Mouse (Mus musculus): ENCODE data around the gene Gjb4. TPM values are rescaled to one million over a fixed set of nuclear protein-coding genes. Genes with fewer than 3 reads are reported as not detected.
A peak's percentile ranks its signal among the peaks of the same experiment; 100 is the strongest.

Gene Gjb4
- not detected in 2 replicates for polyA plus RNA-seq (2016; fragmentation: Nextera tagmentation; extraction: Ambion mirVana)

GRCm38 (mm10) chr4:127353951-127354438, at the start of gene Gjb4:
Gene Gjb4 (minus strand): TSS chr4:127354081.
- peaks cover 19% of the 10 kb centered on the region; the same call in 1 of the 2 replicates for H3K27me3 ChIP-seq (ENCODE audit: insufficient read depth, poor library complexity, severe bottlenecking)
- no peak for DNase-seq (ENCODE audit: low spot score)
- H3K9me3 ChIP-seq, result no peaks in the 10 kb centered on the region
- no peak within 1 kb of the TSS for H3K4me3 ChIP-seq
- 60% methylated on average over 8 of the region's 8 CpGs for WGBS
- no peaks in the 10 kb centered on the region for H3K36me3 ChIP-seq
- peak within 1 kb of the TSS; percentile 30 for H3K27ac ChIP-seq
- peaks cover 37% of the 10 kb centered on the region for H3K4me1 ChIP-seq

- DNase-seq (ENCODE audit: low spot score), result no peak
- Histone ChIP-seq H3K36me3 (no peaks in the 10 kb centered on the region), H3K4me1 (no peaks in the 10 kb centered on the region), H3K27ac (no peak overlapping the region), H3K27me3 (ENCODE audit: insufficient read depth, poor library complexity, severe bottlenecking) (peaks cover 13% of the 10 kb centered on the region), H3K9me3 (no peaks in the 10 kb centered on the region), H3K4me3 (no peak overlapping the region)
- 56% methylated on average over 3 of the region's 3 CpGs for WGBS
Measured at GRCm38 (mm10) chr4:127402614-127403013, 48.7 kb upstream of the Gjb4 start.

GRCm38 (mm10) chr4:127402166-127402565, 48.3 kb upstream of the Gjb4 start:
- peaks cover 13% of the 10 kb centered on the region for H3K27me3 ChIP-seq (ENCODE audit: insufficient read depth, poor library complexity, severe bottlenecking)
- no peak for DNase-seq (ENCODE audit: low spot score)
- H3K9me3 ChIP-seq, result no peaks in the 10 kb centered on the region
- H3K4me3 ChIP-seq, result no peak overlapping the region
- H3K27ac ChIP-seq, result no peak overlapping the region
- H3K4me1 ChIP-seq, result no peaks in the 10 kb centered on the region
- WGBS, result 68% methylated on average over 4 of the region's 4 CpGs
- H3K36me3 ChIP-seq, result no peaks in the 10 kb centered on the region

GRCm38 (mm10) chr4:127400165-127401145, 46.6 kb upstream of the Gjb4 start:
- WGBS, result 35% methylated on average over 11 of the region's 11 CpGs
- peaks cover 13% of the 10 kb centered on the region for H3K27me3 ChIP-seq (ENCODE audit: insufficient read depth, poor library complexity, severe bottlenecking)
- H3K36me3 ChIP-seq, result no peaks in the 10 kb centered on the region
- no peaks in the 10 kb centered on the region for H3K4me1 ChIP-seq
- H3K27ac ChIP-seq, result no peak overlapping the region
- no peak for DNase-seq (ENCODE audit: low spot score)
- H3K9me3 ChIP-seq, result no peaks in the 10 kb centered on the region
- no peak overlapping the region for H3K4me3 ChIP-seq

GRCm38 (mm10) chr4:127395591-127395990, 41.7 kb upstream of the Gjb4 start:
- Histone ChIP-seq H3K27ac (no peak overlapping the region), H3K4me1 (no peaks in the 10 kb centered on the region), H3K4me3 (no peak overlapping the region), H3K9me3 (no peaks in the 10 kb centered on the region), H3K36me3 (no peaks in the 10 kb centered on the region), H3K27me3 (ENCODE audit: insufficient read depth, poor library complexity, severe bottlenecking) (peaks cover 5% of the 10 kb centered on the region)
- no peak for DNase-seq (ENCODE audit: low spot score)
- WGBS, result 65% methylated on average over 4 of the region's 4 CpGs

- DNase-seq (ENCODE audit: low spot score), result no peak
- H3K4me3 ChIP-seq, result no peak overlapping the region
- no peaks in the 10 kb centered on the region for H3K27me3 ChIP-seq (ENCODE audit: insufficient read depth, poor library complexity, severe bottlenecking)
- no peak overlapping the region for H3K27ac ChIP-seq
- H3K9me3 ChIP-seq, result no peaks in the 10 kb centered on the region
- no peaks in the 10 kb centered on the region for H3K4me1 ChIP-seq
- WGBS, result 64% methylated on average over 13 of the region's 13 CpGs
- no peaks in the 10 kb centered on the region for H3K36me3 ChIP-seq
Measured at GRCm38 (mm10) chr4:127389645-127390044, 35.8 kb upstream of the Gjb4 start.

- DNase-seq (ENCODE audit: low spot score), result no peak
- Histone ChIP-seq H3K27ac (no peak overlapping the region), H3K4me3 (no peak overlapping the region), H3K27me3 (ENCODE audit: insufficient read depth, poor library complexity, severe bottlenecking) (no peaks in the 10 kb centered on the region), H3K9me3 (no peaks in the 10 kb centered on the region), H3K36me3 (no peaks in the 10 kb centered on the region), H3K4me1 (peaks cover 20% of the 10 kb centered on the region)
- WGBS, result 35% methylated on average over 4 of the region's 4 CpGs
Measured at GRCm38 (mm10) chr4:127377344-127377743, 23.5 kb upstream of the Gjb4 start.

GRCm38 (mm10) chr4:127375541-127376177, 21.8 kb upstream of the Gjb4 start:
- peaks cover 28% of the 10 kb centered on the region for H3K4me1 ChIP-seq
- no peaks in the 10 kb centered on the region for H3K36me3 ChIP-seq
- no peaks in the 10 kb centered on the region for H3K9me3 ChIP-seq
- 70% methylated on average over 17 of the region's 17 CpGs for WGBS
- DNase-seq (ENCODE audit: low spot score), result no peak
- H3K27me3 ChIP-seq (ENCODE audit: insufficient read depth, poor library complexity, severe bottlenecking), result no peaks in the 10 kb centered on the region
- H3K4me3 ChIP-seq, result no peak overlapping the region
- 0 out of 2 replicates have a peak overlapping the region, but pooled peaks have one; percentile 10 for H3K27ac ChIP-seq

- WGBS, result 82% methylated on average over 4 of the region's 4 CpGs
- DNase-seq (ENCODE audit: low spot score), result no peak
- no peaks in the 10 kb centered on the region for H3K27me3 ChIP-seq (ENCODE audit: insufficient read depth, poor library complexity, severe bottlenecking)
- no peak overlapping the region for H3K4me3 ChIP-seq
- H3K4me1 ChIP-seq, result peaks cover 28% of the 10 kb centered on the region
- no peaks in the 10 kb centered on the region for H3K9me3 ChIP-seq
- H3K36me3 ChIP-seq, result no peaks in the 10 kb centered on the region
- H3K27ac ChIP-seq, result no peak overlapping the region
Measured at GRCm38 (mm10) chr4:127374645-127375044, 20.8 kb upstream of the Gjb4 start.

- Histone ChIP-seq H3K36me3 (no peaks in the 10 kb centered on the region), H3K4me1 (peaks cover 36% of the 10 kb centered on the region), H3K9me3 (no peaks in the 10 kb centered on the region), H3K27me3 (ENCODE audit: insufficient read depth, poor library complexity, severe bottlenecking) (peaks cover 8% of the 10 kb centered on the region; the same call in 1 of the 2 replicates), H3K4me3 (no peak overlapping the region), H3K27ac (no peak overlapping the region)
- DNase-seq (ENCODE audit: low spot score), result no peak
- WGBS, result 52% methylated on average over 8 of the region's 8 CpGs
Measured at GRCm38 (mm10) chr4:127373491-127373890, 19.6 kb upstream of the Gjb4 start.

GRCm38 (mm10) chr4:127371546-127371945, 17.7 kb upstream of the Gjb4 start:
- H3K4me1 ChIP-seq, result peaks cover 43% of the 10 kb centered on the region
- H3K36me3 ChIP-seq, result no peaks in the 10 kb centered on the region
- 61% methylated on average over 5 of the region's 5 CpGs for WGBS
- peaks cover 8% of the 10 kb centered on the region; the same call in 1 of the 2 replicates for H3K27me3 ChIP-seq (ENCODE audit: insufficient read depth, poor library complexity, severe bottlenecking)
- no peak for DNase-seq (ENCODE audit: low spot score)
- H3K9me3 ChIP-seq, result no peaks in the 10 kb centered on the region
- no peak overlapping the region for H3K4me3 ChIP-seq
- H3K27ac ChIP-seq, result 0 out of 2 replicates have a peak overlapping the region, but pooled peaks have one; percentile 48

- Histone ChIP-seq H3K27ac (no peak overlapping the region), H3K4me3 (no peak overlapping the region)
- no peak for DNase-seq (ENCODE audit: low spot score)
Measured at GRCm38 (mm10) chr4:127370447-127370846, 16.6 kb upstream of the Gjb4 start.

More at GRCm38 (mm10) chr4:127370447-127370846, 16.6 kb upstream of the Gjb4 start:
- peaks cover 43% of the 10 kb centered on the region for H3K4me1 ChIP-seq
- H3K36me3 ChIP-seq, result no peaks in the 10 kb centered on the region
- 50% methylated on average over 2 of the region's 2 CpGs for WGBS
- no peaks in the 10 kb centered on the region for H3K9me3 ChIP-seq
- H3K27me3 ChIP-seq (ENCODE audit: insufficient read depth, poor library complexity, severe bottlenecking), result peaks cover 8% of the 10 kb centered on the region; the same call in 1 of the 2 replicates
